7 mouse cellular contexts compared by ENCODE assay signal in genomic region chrX:104482572-104483443, GRCm38 (mm10). TPM values are rescaled to one million over a fixed set of nuclear protein-coding genes. Genes with fewer than 3 reads are reported as not detected.
DNase-seq lines count a peak whose midpoint lies in the region; ATAC-seq and TF ChIP-seq lines count a peak whose summit lies in the region.

TSS of gene Uprt (plus strand) at chrX:104482818.

- peak; percentile 81 for DNase-seq in adrenal gland, postnatal 10 days
- peak; percentile 73 for DNase-seq in embryo, embryonic 9.5 days (ENCODE audit: extremely low spot score)
- DNase-seq in gastrocnemius, postnatal 4 days (ENCODE audit: low spot score in 2 of 2): peak in 1 of 2 experiments; percentile 77
- DNase-seq in left cerebral cortex, postnatal 4 days: peak; percentile 80
- peak; percentile 91 for DNase-seq in midbrain, embryonic 11.5 days (ENCODE audit: low spot score, missing footprints)
- peak; percentile 83 for DNase-seq in skeletal muscle tissue, adult 2 months (ENCODE audit: low read depth, low spot score)

- no peaks in the 10 kb centered on the region for H3K27me3 ChIP-seq in intestine, postnatal 0 days (replicated peaks; ENCODE audit: control insufficient read depth, insufficient read depth, low read length)
- H3K27me3 ChIP-seq in midbrain, embryonic 11.5 days (ENCODE audit: control insufficient read depth, insufficient read depth, low read length): peaks cover 15% of the 10 kb centered on the region

- peak within 1 kb of the TSS; percentile 45 for H3K9ac ChIP-seq in intestine, postnatal 0 days (ENCODE audit: low read depth, low read length)
- H3K9ac ChIP-seq in midbrain, embryonic 11.5 days (ENCODE audit: low read length): peak within 1 kb of the TSS; percentile 61

- no peaks in the 10 kb centered on the region for H3K4me1 ChIP-seq in intestine, postnatal 0 days (replicated peaks; ENCODE audit: control insufficient read depth, insufficient read depth, low read length)
- H3K4me1 ChIP-seq in midbrain, embryonic 11.5 days (ENCODE audit: control insufficient read depth, insufficient read depth, low read length): no peaks in the 10 kb centered on the region

- ATAC-seq in intestine, postnatal 0 days: peak; percentile 89
- peak; percentile 98 for ATAC-seq in midbrain, embryonic 11.5 days (ENCODE audit: low FRiP score)

- intact Hi-C loops in left cerebral cortex, postnatal 4 days (cut with DNase I): no loop called here

- peak within 1 kb of the TSS; percentile 50 for H3K4me3 ChIP-seq in intestine, postnatal 0 days (ENCODE audit: low read depth, low read length)
- H3K4me3 ChIP-seq in midbrain, embryonic 11.5 days (ENCODE audit: low read depth, low read length): peak within 1 kb of the TSS; percentile 45

- peak within 1 kb of the TSS; percentile 68 for H3K27ac ChIP-seq in intestine, postnatal 0 days (ENCODE audit: low read depth, low read length)
- no peak within 1 kb of the TSS; the same call in 1 of the 2 replicates for H3K27ac ChIP-seq in midbrain, embryonic 11.5 days (ENCODE audit: low read depth, low read length)

- H3K36me3 ChIP-seq in intestine, postnatal 0 days (ENCODE audit: control insufficient read depth, insufficient read depth): no peaks in the 10 kb centered on the region
- no peaks in the 10 kb centered on the region for H3K36me3 ChIP-seq in midbrain, embryonic 11.5 days (ENCODE audit: control insufficient read depth, insufficient read depth, low read length)

- TF ChIP-seq CTCF in intestine, postnatal 0 days (IDR thresholded peaks at IDR 0.05; ENCODE audit: low read depth): no peak

- WGBS in intestine, postnatal 0 days: 26% methylated on average over 34 of the region's 34 CpGs
- WGBS in midbrain, embryonic 11.5 days: 24% methylated on average over 34 of the region's 34 CpGs

- no peaks in the 10 kb centered on the region for H3K9me3 ChIP-seq in intestine, postnatal 0 days (ENCODE audit: control insufficient read depth)
- H3K9me3 ChIP-seq in midbrain, embryonic 11.5 days (ENCODE audit: control insufficient read depth, low read length): no peaks in the 10 kb centered on the region

- H3K4me2 ChIP-seq in intestine, postnatal 0 days (replicated peaks; ENCODE audit: low read depth): peak within 1 kb of the TSS; percentile 64
- H3K4me2 ChIP-seq in midbrain, embryonic 11.5 days: peak within 1 kb of the TSS; percentile 49

RNA-seq across cellular contexts. Expression of gene Uprt, which starts in this region (rescaled TPM):
- total RNA-seq in adrenal gland, postnatal 10 days (2021): 10 to 100 TPM in 1 of 2 experiments, 1 to 10 TPM in 1; 9.5 to 13.1 TPM
- 10 to 100 TPM; 10.2 TPM for total RNA-seq in gastrocnemius, postnatal 4 days (2021)
- polyA plus RNA-seq in intestine, postnatal 0 days (2015; fragmentation: Nextera tagmentation; extraction: Ambion mirVana): 0.90 and 0.91 TPM in 2 replicates
- 10 to 100 TPM; 17.4 to 19.0 TPM for total RNA-seq in left cerebral cortex, postnatal 4 days (2021)
- polyA plus RNA-seq in midbrain, embryonic 11.5 days (2014; fragmentation: Nextera tagmentation; extraction: Ambion mirVana): 1.4 and 2.0 TPM in 2 replicates

Comparison
In these comparisons a context has a peak if more than half of its experiments do, and no peak if none do; other contexts are left out.
1. Peak in ATAC-seq, H3K4me3 ChIP-seq, H3K27ac ChIP-seq, H3K9ac ChIP-seq and H3K4me2 ChIP-seq in intestine, postnatal 0 days; RNA of the gene not detected or under 1 TPM.